Mouse (Mus musculus): ENCODE data around the gene Rnf181. TPM values are rescaled to one million over a fixed set of nuclear protein-coding genes. Genes with fewer than 3 reads are reported as not detected.

Gene Rnf181
- polyA plus RNA-seq, 1 experiment from 2014 or later, result 90.9 TPM

DNA sequence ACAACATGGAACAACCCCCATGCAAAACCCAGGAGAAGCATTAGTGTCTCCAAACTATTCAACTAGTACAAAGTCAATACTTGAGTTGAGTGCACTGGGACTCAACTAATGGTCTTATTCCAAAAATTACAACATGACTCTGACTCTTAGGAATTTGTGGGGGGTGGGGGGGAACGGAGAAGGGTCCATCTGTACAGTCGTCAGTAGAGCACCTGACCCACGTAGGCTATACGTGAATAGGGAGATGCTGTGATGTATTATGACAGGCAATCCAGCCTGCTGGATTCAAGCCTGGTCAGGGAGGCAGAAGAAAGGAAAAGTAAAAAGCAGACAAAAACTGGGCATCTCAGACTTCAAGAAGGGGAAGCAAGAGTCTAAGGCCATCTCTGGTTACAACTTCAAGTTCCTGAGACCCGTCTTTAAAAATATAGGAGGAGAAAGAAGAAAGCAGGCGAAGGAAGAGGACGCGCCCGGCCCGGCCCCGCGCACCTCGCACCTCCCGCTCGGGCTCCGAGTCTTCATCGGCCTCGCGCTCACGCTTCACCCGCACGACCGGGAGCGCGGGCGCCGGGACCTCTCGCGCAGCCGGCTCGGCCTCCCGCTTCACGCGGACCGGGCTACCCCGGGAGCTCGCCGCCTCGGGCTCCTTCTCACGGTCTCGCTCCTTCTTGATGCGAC is 22.2 kb downstream of the Rnf181 start:
- Histone ChIP-seq H3K9ac (peak overlapping the region; percentile 92), H3K36me3 (peaks cover 30% of the 10 kb centered on the region), H3K27ac (peak overlapping the region; percentile 44; the same call in 1 of the 2 replicates), H3K4me2 (replicated peaks) (peak overlapping the region; percentile 91), H3K4me3 (peak overlapping the region; percentile 90), H3K27me3 (no peaks in the 10 kb centered on the region), H3K4me1 (peaks cover 40% of the 10 kb centered on the region), H3K9me3 (no peaks in the 10 kb centered on the region)
- ATAC-seq (ENCODE audit: low FRiP score, low read depth), result peak; percentile 20; the same call in 1 of the 2 replicates
- WGBS, result under 1% methylated on average over 42 of the region's 42 CpGs

DNA sequence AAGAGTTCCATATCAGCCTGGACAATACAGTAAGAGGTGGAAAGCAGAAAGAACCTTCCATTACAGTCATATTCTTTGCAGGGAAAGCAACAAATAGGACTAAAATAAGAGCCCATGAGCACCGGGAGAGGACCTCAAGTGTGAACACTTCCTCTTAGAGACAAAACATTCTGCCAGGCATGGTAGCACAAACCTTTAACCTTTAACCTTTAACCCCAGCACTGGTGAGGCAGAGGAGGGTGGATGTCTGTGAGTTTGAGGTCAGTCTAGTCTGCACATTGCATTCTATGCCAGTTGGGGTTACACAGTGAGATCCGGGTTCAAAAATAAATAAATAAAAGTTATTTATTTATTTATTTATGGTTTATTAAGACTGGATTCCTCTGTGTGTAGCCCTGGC is 26.3 kb downstream of the Rnf181 start:
- no peak for ATAC-seq (ENCODE audit: low FRiP score, low read depth)
- no peak overlapping the region for H3K4me3 ChIP-seq
- H3K4me2 ChIP-seq (replicated peaks), result no peak overlapping the region
- H3K27ac ChIP-seq, result no peak overlapping the region; the same call in 1 of the 2 replicates
- H3K9me3 ChIP-seq, result no peaks in the 10 kb centered on the region
- H3K27me3 ChIP-seq, result no peaks in the 10 kb centered on the region
- H3K4me1 ChIP-seq, result peaks cover 14% of the 10 kb centered on the region
- H3K9ac ChIP-seq, result no peak overlapping the region
- peaks cover 59% of the 10 kb centered on the region for H3K36me3 ChIP-seq
- WGBS, result 71% methylated on average over 2 of the region's 2 CpGs

DNA sequence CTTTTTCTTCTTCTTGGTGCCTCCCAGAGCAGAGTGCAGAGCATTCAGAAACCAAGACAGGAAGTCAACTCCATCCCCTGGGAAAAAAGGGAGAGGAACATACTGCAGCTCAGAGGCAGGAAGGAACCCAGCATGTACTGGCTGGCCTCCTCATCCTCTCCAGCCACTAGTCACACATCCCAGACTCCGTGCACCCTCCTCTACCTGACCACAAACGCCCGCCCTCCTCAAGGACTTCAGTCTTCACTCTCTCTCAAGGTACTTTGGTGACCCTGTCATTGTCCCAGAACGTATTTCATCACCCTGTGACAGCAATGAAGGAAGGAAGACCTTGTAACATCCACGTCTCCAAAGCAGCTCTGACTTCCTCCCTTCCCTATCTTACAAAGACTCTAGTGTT is 33.6 kb downstream of the Rnf181 start:
- no peak overlapping the region for H3K9ac ChIP-seq
- no peak for ATAC-seq (ENCODE audit: low FRiP score, low read depth)
- H3K36me3 ChIP-seq, result peaks cover 96% of the 10 kb centered on the region

DNA sequence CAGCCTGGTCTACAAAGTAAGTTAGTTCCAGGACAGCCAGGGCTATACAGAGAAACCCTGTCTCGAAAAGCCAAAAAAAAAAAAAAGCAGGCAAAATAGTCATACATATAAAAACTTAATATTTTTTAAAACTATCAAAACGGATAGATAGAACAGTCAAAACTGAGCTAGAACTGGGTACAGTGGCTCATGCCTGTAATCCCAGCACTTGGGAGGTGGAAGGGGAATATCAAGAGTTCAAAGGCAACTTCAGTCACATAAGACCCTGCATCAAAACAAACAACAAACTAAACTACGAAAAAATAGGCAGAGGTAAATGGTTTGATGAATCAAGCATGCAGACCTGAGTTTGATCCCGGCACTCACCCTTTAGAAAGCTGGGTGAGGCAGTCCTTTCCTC is 36.6 kb downstream of the Rnf181 start:
- H3K9ac ChIP-seq, result no peak overlapping the region
- H3K27me3 ChIP-seq, result no peaks in the 10 kb centered on the region
- H3K36me3 ChIP-seq, result peaks cover 93% of the 10 kb centered on the region
- no peak overlapping the region for H3K27ac ChIP-seq
- ATAC-seq (ENCODE audit: low FRiP score, low read depth), result no peak
- H3K4me3 ChIP-seq, result no peak overlapping the region
- H3K9me3 ChIP-seq, result no peaks in the 10 kb centered on the region
- no peak overlapping the region for H3K4me2 ChIP-seq (replicated peaks)
- 93% methylated on average over 4 of the region's 4 CpGs for WGBS
- H3K4me1 ChIP-seq, result no peaks in the 10 kb centered on the region

More for the DNA sequence above, 33.6 kb downstream of the Rnf181 start:
- Histone ChIP-seq H3K4me1 (no peaks in the 10 kb centered on the region), H3K4me3 (no peak overlapping the region), H3K9me3 (no peaks in the 10 kb centered on the region), H3K4me2 (replicated peaks) (no peak overlapping the region), H3K27ac (no peak overlapping the region), H3K27me3 (no peaks in the 10 kb centered on the region)
- 85% methylated on average over 5 of the region's 5 CpGs for WGBS

DNA sequence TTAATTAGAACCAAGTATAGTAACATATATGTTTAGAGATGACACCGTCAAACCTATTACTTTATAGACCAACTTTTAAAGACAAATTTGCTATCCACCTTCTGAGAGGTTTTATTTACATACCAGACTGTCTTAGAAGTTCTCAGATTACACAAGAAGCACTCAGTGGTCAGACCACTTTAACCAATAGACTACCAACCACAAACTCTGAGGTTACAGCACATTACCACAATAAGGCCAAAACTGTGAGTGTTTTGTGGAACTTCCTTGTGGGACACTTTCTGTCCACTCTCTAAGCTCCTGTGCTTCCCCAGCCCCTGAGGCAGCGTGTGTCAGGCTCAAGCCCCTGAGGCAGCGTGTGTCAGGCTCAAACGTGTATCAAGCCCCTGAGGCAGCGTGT is 37.7 kb downstream of the Rnf181 start:
- 91% methylated on average over 5 of the region's 5 CpGs for WGBS
- Histone ChIP-seq H3K27me3 (no peaks in the 10 kb centered on the region), H3K27ac (no peak overlapping the region), H3K9ac (no peak overlapping the region), H3K4me2 (replicated peaks) (no peak overlapping the region), H3K9me3 (no peaks in the 10 kb centered on the region), H3K36me3 (peaks cover 95% of the 10 kb centered on the region), H3K4me3 (no peak overlapping the region), H3K4me1 (no peaks in the 10 kb centered on the region)
- ATAC-seq (ENCODE audit: low FRiP score, low read depth), result no peak

DNA sequence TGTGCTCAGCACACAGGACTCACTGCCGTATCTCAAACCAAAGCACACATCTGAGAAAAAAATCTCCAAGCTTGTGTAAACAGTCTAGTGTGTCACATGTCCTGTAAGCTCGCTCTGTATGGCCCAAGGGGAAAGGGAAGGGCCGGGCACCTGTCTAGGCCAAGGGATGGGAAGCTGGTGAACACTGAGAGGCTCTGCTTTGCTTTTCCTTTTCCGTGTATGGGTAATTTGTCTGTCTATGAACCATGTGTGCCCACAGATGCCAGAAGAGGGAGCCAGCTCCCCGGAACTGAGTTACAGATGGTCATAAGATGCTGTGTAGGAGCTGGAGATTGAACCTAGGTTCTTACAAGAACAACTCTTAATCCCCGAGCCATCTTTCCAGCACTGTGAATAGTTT is 40.5 kb downstream of the Rnf181 start:
- no peak overlapping the region for H3K27ac ChIP-seq
- H3K4me2 ChIP-seq (replicated peaks), result no peak overlapping the region
- H3K4me3 ChIP-seq, result no peak overlapping the region
- 67% methylated on average over 6 of the region's 6 CpGs for WGBS
- no peak for ATAC-seq (ENCODE audit: low FRiP score, low read depth)
- H3K9ac ChIP-seq, result no peak overlapping the region
- H3K27me3 ChIP-seq, result no peaks in the 10 kb centered on the region
- no peaks in the 10 kb centered on the region for H3K4me1 ChIP-seq
- H3K9me3 ChIP-seq, result no peaks in the 10 kb centered on the region
- peaks cover 95% of the 10 kb centered on the region for H3K36me3 ChIP-seq

DNA sequence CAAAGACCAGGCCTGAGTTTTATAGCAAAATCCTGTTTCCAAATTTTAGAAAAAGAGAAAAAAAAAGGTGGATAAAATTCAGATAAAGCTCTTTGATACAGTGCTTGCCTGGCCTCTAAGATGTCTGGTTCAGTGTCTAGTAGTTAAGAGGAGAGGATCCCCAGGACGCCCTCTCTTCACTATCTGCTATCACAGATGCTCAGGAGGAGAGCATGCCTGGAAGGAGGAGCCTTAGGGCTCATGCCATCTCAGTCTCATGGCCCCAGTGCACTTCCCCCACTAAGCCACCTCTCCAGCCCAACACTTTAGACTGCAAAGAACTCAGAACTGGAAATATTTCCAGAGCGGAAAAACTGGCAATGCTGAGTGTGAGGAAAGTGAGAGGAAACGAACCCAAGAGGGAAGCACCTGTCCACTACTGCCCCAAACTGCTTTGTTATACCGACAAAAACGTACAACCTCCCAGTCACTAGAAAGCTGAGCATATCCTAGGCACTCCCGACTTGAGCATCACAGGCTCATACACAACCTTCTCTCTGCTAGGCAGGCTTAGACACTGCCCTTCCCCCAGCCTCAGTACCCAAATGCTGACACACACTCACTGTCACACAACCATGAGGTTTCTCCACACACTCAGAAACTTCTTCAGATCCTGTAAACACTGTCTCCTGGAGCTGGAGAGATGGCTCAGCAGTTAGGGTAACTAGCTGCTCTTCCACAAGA is 42.8 kb downstream of the Rnf181 start:
- ATAC-seq (ENCODE audit: low FRiP score, low read depth), result no peak
- H3K27me3 ChIP-seq, result no peaks in the 10 kb centered on the region
- no peaks in the 10 kb centered on the region for H3K9me3 ChIP-seq
- no peak overlapping the region for H3K9ac ChIP-seq
- H3K4me1 ChIP-seq, result no peaks in the 10 kb centered on the region
- peaks cover 97% of the 10 kb centered on the region for H3K36me3 ChIP-seq
- no peak overlapping the region for H3K4me3 ChIP-seq
- WGBS, result 89% methylated on average over 6 of the region's 6 CpGs
- no peak overlapping the region for H3K27ac ChIP-seq
- no peak overlapping the region for H3K4me2 ChIP-seq (replicated peaks)

DNA sequence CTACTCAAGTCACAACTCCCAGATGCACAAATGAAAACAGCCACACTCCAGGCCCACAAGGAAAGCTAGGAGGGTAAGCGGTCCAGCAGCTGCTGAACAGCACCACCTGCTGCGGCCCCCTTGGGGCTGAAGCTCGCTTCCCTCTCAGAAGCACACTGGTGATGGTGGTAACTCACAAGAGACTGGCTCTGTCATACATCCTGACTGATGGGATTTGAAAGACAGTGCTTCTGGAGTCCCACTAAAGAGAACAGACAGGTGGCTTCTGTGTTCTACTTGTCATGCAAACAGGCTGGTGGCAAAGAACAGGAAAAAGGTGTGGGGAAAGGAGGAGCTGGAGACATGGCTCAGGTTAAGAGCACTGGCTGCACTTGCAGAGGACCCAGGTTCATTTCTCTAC is 43.8 kb downstream of the Rnf181 start:
- Histone ChIP-seq H3K27me3 (no peaks in the 10 kb centered on the region), H3K36me3 (peaks cover 97% of the 10 kb centered on the region), H3K27ac (no peak overlapping the region), H3K9ac (no peak overlapping the region), H3K9me3 (no peaks in the 10 kb centered on the region), H3K4me2 (replicated peaks) (no peak overlapping the region), H3K4me3 (no peak overlapping the region), H3K4me1 (no peaks in the 10 kb centered on the region)
- ATAC-seq (ENCODE audit: low FRiP score, low read depth), result no peak
- WGBS, result 92% methylated on average over 3 of the region's 3 CpGs

DNA sequence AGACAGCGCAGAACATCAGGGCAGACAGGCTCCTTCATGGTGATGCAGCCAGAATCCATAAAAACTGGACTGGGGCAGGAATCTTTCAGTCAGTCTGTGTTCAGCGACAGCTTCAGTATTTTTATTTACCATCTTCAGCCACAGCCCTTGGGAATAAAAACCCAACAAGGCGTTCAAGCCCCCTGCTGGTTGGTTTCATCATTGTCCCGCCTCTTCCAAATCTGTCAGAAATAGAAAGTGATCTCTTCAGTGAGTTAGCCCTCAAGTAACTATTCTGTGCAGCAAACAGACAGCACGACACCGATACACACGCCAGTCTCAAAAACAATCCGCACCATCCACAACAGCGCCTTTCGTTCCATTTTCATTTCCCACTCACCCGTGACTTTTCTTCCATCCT is 47.7 kb downstream of the Rnf181 start:
- Histone ChIP-seq H3K36me3 (peaks cover 79% of the 10 kb centered on the region), H3K27me3 (no peaks in the 10 kb centered on the region), H3K27ac (no peak overlapping the region), H3K9me3 (no peaks in the 10 kb centered on the region), H3K9ac (no peak overlapping the region), H3K4me3 (no peak overlapping the region), H3K4me2 (replicated peaks) (no peak overlapping the region), H3K4me1 (no peaks in the 10 kb centered on the region)
- 83% methylated on average over 11 of the region's 11 CpGs for whole genome bisulfite sequencing
- no peak for ATAC-seq (ENCODE audit: low FRiP score, low read depth)

DNA sequence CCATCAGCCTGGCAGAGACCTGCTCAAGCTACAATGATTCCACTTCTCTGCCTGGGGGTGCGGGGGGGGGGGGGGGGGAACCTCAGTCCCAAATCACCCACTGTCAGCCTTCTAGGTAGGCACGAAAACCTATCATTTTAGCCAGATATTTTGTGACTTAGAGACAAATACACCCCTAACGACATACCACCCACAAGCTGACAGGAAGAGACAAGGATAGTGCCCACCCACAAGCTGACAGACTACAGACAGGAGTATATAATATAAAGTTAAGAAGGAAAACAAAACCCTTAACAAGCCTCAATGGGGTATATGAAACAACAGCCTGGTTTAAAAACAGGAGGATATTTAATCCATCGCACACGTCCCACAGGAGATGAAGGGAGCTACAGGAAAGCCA is 48.3 kb downstream of the Rnf181 start:
- Histone ChIP-seq H3K4me3 (no peak overlapping the region), H3K27ac (no peak overlapping the region), H3K4me1 (no peaks in the 10 kb centered on the region), H3K27me3 (no peaks in the 10 kb centered on the region), H3K4me2 (replicated peaks) (no peak overlapping the region), H3K9ac (no peak overlapping the region), H3K36me3 (peaks cover 76% of the 10 kb centered on the region), H3K9me3 (no peaks in the 10 kb centered on the region)
- WGBS, result 74% methylated on average over 5 of the region's 5 CpGs
- no peak for ATAC-seq (ENCODE audit: low FRiP score, low read depth)

DNA sequence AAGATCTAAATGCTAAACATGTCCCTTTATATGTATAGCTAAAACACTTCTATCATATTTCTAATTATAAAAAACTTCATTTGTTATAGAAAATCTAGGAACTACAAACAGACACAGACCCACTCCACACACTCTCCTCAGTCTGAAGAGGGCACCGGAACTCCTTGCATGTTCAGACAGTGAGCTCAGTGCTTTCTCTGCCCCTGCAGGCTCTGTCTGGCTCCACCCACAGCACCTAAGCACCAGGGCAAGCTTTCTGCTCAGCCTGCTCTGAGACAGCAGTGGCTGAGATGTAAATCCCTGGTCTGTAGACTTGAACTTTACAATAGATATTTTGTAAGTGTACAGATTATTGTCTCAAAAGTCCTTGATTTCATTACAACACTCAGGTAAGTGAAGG is 50.7 kb downstream of the Rnf181 start:
- Histone ChIP-seq H3K4me1 (no peaks in the 10 kb centered on the region), H3K4me2 (replicated peaks) (no peak overlapping the region), H3K27ac (no peak overlapping the region), H3K4me3 (no peak overlapping the region), H3K27me3 (no peaks in the 10 kb centered on the region), H3K36me3 (peaks cover 66% of the 10 kb centered on the region), H3K9me3 (no peaks in the 10 kb centered on the region), H3K9ac (no peak overlapping the region)
- WGBS, result 58% methylated on average over 1 of the region's 1 CpGs
- ATAC-seq (ENCODE audit: low FRiP score, low read depth), result no peak

DNA sequence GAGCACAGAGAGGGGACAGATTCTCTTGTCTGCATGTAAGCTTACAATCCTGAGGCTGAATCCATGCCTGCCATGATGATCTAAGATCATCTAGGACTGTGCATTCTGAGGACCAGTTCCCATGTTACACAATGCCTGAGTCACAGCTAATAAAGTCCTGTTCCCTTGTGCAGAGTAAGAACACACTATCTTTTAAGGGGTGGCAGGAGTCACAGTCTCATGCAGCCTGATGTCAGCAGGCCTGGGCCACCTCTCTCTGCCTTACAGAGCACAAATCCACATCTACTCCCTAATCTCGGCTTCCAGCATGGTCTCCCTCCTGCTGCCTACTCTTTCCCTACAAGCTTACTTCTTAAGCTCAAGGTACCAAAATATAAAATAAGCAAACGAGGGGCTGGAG is 51.4 kb downstream of the Rnf181 start:
- no peak for ATAC-seq (ENCODE audit: low FRiP score, low read depth)
- Histone ChIP-seq H3K4me3 (no peak overlapping the region), H3K36me3 (peaks cover 59% of the 10 kb centered on the region), H3K9ac (no peak overlapping the region), H3K27me3 (no peaks in the 10 kb centered on the region), H3K9me3 (no peaks in the 10 kb centered on the region), H3K4me2 (replicated peaks) (no peak overlapping the region), H3K4me1 (no peaks in the 10 kb centered on the region), H3K27ac (no peak overlapping the region)
- 77% methylated on average over 2 of the region's 2 CpGs for whole genome bisulfite sequencing
